Mouse (Mus musculus) layer of hippocampus, adult 9-10 months (tissue): ENCODE measurements around the gene Fxn.

ENCODE experiments used
- DNase-seq: peaks from one replicate; pipeline ENCODE4 v3.0.0; 2022; ENCODE audit warnings: low spot score

The Fxn gene

DNA sequence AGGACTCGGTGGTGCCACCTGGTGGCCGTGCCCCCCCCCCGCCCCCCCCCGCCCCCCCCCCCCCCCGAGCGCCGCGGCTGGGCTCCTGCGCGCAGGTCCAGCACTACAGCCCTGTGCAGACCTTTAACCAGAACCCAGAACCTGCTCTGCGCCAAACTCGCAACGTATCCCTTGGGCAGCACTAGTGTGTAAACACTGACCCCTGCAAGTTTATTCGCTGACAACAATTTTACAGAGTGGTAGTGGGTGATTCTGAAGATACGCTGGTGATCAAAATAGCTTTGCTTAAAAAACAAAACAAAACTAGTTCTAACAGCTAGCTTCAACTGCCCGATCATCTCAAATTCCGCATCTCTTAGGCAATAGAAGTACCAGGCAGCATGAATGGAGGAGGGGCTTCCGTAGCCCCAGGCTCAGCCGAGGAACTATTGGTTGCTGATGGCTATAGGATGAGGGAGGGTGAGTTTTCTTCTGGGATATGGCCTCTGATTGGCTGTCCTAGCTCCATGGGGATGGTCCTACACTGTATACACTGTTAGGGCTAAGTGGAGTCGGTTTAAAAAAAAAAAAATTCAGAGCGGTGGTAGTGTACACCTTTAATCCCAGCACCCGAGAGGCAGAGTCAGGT is at the start of gene Fxn:
Gene Fxn (minus strand): TSS at position 5 of the 628 bp plus-strand sequence.
- DNase-seq, result no peak

DNA sequence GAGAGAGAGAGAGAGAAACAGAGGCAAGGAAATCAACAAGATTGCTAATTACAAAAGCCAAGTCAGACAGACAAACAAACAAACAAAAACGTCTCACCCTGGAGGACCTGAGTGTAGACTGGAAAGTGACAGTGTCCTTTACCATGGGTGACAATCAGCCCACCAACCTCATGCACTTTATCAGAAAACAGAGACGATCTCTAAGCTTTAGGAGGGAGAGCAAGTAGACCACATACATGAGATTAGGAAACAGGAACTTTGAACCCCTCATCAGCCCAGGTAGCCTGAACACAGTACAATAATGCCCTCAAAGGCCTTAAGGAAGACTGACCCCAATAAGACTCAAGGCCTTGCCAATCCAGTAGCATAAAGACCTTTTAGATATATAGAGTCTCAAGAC is 47.5 kb upstream of the Fxn start:
- no peak for DNase-seq

DNA sequence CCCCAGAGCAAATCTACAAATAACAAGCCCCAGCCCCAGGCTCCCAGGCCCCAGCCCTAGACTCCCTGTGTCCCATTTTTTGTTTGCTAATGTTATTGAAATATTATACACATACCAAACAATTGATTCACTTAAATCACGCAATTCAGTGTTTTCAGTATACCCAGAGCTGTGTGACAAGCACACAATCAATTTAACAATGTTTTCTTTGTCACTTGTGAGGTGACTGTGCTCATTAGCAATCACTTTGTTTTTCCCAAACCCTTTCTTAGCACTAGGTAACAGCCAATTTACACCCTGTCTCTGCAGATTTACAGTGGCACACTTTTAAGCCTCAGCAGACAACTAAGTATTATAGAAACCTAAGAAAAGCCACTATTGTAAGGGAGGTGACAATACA is 46.6 kb upstream of the Fxn start:
- no peak for DNase-seq

DNA sequence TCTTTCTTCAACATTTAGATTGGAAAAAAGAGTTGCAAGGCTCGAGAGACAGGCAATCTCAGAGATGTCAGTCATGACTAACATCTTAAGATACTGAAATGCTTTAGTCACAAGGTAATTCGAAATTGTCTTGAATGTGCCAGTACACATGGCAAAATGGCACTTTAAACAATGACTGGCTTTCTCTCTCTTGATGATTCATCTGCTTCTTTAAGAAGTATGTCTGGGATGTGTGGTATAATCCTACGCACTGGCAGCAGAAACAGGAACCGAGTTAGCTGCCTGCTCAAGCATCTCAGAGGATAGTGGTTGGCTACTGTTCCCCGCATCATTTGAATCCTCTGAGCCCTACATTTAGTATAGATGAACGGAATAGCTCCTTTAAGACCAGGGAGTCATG is 45.3 kb upstream of the Fxn start:
- DNase-seq, result no peak

DNA sequence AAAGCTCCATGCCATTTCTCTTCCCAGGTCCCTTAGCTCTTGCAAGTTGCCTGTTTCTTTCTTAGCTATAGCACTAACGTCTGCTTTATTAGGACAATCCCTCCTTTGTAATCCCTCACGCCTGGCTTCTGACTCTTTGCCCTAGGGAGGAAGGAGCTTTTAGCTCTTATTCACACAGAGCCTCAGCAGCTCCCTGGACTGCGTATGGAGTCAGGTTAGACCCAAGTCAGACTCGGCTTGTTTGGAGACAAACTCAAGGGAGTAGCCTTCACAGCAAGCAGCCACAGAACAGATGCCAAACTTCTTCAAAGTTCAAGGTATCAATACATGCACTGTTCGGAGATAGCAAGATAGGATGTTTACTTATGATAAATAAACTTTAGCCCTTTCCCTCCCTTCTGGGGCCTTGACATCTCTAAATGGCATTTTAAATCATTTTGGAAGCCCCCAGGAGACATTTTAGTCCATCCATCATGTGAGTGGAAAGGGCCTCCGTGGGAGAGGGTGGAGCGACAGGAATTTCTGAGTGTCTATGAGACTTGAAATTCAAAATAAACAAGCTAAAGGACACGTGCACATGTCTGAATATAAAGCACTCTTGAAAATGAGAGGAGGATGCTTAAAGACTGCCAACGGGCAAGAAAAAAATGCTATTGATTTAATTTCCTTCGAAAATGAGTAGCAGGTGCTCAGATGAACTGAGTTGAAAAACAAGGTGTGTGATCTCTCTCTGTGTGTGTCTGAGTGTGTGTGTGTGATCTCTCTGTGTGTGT is 43.6 kb upstream of the Fxn start:
- DNase-seq, result no peak

DNA sequence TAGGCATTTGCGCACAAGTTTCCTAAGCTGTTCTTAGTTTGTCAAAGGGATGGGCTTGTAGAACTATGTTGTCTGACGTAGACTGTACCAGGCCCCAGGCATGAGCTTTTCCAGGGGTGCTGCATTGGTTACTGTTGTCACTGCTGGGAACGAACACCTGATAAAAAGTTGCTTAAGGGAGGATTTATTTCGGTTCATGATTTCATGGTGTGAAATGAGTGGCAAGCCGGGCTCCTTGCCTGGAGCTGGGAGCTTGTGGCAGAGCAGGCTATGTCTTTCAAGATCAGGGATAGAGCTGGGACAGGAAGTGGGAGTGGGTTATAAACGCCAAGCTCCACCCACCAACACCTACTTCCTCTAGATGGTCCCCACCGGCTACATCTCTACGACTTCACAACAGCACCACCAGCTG is 41.5 kb upstream of the Fxn start:
- DNase-seq, result no peak

DNA sequence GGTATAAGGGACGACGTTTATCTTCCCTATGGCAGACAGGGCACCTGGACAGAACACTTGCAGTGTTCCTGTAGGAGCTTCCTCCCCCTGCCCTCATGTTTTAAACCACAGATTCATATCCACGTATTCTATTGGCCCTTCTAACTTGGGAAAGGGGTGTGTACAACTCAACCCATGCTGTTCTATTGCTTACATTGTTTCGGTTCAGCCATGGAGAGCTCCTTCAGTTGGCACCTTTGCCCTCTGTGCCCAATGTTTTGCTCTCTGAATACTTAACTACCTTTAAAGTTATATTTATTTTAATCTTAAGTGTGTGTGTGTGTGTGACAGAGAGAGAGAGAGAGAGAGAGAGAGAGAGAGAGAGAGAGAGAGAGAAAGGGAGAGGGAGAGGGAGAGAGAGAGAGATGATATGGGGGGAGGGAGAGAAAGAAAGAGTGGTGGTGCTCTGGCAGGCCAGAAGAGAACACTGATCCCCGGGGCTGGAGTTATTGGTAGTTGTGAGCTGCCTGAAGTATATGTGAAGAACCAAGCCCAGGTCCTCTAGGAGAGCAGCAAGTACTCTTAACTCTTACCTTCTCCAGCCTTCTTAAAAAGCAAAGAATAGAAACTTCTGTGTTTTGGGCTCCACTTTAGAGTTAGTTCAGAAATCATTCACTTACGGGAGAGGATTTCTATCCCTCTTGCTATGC is 41.0 kb upstream of the Fxn start:
- no peak for DNase-seq

DNA sequence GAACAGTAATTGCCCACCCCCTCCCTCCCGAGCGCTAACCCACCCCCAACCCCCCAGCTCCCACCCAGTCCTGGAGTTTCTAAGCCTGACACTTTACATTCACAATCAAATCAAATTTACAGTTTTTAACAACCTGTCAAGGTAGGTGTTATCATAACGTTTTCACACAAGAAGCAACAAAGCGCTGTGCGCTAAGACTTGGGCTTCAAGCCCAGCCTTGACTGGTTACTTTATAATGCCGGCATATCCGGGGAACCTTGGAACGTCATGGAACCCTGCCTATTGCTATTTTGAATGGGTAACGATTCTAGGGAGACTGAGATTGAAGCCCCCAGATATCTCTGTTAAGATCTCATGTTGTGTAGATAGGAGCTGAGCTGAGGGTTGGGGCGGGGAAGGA is 37.8 kb upstream of the Fxn start:
- no peak for DNase-seq

DNA sequence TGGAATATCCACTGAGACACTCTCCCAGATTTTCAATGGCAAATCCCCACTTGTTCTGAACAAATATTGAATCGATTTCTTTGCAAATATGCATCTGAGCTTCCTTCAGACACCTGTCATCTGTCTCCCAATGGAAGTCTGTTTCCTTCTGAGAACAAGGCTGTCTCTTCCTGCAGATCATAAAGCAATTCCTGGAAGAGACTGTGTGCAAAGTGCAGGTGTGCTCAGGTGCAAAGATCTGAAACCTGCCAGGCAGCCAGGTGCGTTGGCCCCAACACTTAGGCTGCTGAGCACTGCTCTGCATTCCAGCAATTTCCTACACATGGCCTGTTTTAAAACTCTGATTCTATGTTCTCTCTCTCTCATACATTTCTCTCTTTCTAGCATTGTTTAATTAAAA is 37.3 kb upstream of the Fxn start:
- DNase-seq, result no peak

DNA sequence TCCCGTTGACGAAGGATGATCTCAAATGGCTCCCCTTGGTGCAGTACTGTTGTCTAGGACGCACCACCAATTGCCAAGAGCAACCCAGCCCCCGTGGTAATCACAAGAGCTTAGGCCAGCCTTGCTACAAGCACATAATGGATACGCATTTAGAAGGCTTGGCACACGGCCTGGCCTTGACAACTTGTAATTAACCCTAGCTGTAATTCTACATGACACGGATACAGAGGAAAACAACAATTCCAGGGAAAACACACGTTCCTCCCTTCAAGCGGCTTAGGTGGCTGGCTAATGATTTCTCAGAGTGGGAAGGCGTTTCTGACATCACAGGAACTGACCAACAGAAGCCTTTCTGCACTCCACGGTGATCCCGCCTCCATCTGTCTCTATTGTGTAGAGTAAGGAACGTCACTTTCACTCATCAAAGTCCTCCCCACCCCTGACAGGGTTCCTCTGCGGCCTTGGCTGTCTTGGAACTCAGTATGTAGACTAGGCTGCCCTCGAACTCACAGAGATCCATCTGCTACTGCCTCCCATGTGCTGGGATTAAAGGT is 36.7 kb upstream of the Fxn start:
- DNase-seq, result no peak

DNA sequence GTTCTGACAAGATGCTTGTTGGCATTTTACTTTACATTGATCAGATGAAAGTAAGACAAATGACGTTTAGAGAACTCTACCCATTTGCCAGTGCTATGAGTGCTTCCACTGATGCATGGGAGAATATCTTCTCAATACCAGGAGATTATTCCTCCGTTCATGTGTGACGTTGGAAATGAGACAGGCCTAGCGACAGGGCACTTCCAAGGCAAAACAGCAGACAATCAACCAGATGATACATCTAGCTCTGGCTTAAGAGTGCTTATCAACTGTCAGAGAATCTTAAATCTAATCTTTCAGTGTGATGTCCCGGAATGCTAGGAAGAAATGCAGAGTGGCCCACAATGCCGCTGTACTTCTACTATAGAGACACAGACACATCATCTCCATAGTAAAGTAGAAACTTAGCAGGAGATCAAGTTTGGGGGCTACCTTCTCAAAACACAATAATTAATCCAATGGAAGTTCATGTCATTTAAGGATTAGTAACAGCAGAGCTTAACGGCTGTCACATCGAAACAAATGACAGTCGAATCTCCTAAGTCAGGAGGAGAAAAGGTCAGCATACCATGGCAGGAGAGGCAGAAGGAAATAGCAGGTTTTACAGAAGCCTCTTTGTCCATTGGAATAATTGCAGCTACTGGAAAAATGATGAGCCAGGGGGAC is 35.8 kb upstream of the Fxn start:
- DNase-seq, result no peak

DNA sequence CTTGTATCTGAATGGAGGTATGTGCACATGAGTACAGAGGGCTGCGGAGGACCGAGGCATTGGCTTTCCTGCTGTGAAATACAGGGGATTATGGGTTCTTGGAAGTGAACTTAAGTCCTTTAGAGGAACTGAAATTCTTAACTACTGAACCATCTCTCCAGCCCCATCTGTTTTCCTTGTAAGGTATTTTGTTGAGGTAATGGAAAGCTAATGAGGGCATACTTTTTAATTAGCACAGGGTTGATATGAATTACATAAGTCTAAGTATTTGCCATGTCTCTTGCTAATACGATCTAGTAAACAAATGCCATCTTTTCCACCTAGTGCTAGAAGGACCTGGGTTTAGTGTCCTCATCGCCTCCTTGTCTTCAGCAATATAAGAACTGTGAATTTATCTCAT is 34.8 kb upstream of the Fxn start:
- DNase-seq, result no peak

DNA sequence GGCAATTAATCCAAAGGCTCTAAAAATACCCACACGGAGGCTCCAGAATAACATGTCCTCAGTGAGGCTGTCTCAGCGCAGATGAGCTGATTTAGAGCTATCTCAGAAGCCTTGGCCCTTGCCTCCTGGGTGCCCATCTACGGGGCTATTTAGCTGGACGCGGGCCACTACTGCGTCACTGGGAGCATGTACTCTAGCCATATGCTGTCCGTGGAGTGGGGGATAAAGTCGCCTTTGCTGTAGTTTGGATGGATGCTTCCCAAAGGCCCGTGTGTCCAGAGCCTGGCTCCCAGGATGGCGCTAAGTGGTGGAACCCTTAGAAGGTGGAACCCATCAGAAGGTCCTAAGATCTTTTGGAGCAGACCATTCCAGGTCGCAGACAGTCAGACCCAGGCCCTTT is 34.3 kb upstream of the Fxn start:
- DNase-seq, result no peak

DNA sequence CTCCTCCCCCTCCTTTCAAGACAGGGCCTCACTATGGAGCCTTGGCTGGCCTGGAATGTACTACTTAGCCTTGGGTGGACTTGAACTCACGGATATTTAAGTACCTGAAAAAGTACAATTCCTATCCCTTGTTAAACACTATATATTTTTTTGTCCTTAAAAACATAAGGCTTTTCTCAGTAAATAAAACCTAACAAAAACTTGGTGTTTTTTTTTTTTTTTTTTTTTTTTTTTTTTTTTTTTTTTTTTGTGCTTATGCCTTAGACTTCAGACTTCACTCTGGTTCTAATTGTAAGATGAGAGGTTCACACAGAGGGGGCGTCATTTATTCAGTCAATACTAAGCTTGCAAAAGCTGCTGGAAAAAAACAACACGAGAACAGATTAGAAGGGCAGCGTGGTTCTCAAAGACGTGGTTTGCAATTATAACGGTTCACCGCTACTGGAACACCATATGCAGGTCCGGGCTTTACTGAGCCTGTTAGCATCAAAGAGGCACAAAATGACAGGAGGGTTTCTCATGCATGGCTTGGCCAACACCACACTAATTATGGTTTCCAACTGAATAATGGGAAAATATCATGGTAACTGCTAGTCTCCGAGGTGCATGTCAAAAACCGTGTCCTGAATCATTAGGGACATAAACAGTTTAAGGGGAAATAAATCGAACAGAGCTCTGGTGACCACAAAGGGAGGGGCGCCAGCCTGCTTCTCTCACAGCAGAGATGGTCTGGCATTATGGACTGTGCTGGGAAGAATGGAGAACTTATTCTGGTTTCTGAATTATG is 32.3 kb upstream of the Fxn start:
- no peak for DNase-seq

DNA sequence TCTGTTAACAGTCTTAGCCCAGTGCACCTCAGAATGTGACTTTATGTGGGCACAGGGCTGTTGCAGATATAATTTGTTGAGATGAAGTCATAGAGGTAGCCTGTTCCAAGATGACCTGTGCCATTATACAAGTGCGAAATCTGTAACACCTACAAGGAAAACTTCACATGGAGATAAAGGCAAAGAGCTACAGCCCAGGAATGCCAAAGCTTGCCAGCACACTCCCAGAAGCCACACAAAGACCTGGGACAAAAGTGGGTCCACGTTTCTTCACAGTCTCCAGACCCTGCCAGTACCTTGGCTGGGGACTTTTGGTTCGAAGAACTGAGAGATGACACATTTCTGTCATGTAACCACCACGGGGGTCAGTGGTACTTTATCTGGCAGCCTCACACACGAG is 31.6 kb upstream of the Fxn start:
- no peak for DNase-seq

DNA sequence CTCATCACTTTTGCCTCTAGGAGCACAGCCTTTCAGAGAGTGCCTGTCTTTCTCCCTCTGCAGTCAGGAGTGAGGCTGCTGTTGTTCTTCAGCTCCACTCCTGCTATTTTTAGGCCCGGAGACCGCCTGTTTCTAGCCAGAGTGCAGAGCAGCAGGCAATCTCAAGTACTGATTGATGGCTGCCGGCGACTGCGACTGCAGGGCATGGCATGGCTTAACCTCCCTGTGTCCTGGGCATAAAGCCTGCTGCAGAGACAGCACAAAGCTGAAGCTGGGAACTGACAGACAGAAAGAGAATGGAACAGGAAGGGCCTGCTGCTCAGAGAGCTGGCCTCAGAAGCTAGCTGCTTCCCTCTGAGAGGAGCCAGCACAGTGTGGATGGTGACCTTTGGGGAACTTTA is 27.9 kb upstream of the Fxn start:
- no peak for DNase-seq

DNA sequence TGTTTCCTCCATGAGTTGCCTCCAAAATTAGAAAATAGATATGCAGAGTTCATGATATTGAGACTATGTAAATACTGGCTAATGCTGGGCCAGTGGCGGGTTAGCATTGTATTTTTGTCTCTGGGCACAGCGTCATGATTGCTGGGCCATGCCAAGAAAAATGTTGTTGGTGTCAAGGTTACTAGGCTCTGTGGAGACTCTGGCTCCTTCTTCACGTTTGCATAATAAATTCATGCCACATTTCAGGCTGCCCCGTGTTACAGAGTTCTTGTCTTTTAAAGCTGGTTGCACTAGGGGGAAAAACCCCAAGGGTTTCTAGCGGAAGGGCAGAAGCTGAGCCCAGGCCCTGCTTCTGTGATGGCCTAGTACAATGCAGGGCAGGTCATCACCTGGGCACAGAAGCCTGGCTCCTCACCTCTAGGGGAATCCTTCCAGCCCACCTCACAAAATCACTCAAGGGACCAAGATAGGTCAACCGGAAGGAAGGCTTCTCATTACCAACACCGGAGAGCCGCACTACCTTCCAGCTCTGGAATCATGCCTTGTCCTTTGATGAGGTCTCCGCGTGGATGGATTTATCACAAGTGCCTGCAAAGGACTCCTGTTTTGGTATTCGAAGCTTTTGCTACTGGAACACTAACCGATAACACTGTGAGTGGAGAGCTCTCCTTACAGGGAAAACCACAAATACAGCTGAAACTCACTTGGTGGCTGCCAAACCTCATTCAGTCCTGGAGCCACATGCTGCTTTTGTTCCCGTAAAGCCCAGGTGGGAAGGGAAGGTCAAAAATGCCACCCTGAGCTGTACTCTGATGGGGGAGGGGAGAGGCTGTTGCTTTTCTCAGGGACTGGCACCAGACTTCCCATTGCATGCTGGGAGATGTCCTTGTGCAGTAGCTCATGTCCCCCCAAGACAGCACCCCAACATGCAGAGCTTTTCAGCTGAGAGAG is 27.1 kb upstream of the Fxn start:
- DNase-seq, result no peak

DNA sequence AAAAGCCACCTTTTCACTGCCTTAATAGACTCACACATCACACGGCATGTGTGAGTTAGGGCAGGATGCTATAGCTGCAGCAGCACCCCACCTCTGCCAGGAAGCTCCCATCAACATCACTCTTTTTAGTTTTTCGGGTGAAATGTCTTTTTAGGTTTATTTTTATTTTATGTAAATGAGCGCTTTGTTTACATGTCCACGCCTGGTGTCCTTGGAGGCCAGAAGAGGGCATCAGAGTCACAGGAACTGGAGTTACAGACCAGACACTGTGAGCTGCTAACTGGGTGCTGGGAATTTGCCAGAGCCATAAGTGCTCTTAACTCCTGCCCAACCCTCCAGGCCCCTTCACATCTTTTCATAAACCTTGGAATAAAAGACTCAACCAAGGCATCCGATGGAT is 25.9 kb upstream of the Fxn start:
- no peak for DNase-seq

DNA sequence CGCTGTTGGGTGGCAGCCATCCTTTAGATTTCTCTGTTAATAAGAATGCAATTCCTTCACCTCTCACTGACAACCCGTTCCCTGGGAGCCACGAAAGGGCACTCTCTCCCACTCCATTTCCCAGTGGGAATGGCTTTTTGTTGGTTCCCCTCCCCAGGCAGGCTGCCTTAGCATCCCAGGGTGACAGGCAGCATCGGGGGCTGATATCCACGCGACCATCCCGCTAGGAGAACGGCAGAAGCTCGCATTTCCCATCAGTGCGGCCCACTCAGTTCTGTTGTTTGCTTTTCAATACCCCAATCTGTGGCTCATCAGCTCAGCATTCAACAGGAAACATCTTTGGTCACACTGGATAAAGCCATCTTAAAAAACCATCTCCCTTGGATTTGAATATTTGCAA is 21.8 kb upstream of the Fxn start:
- DNase-seq, result peak; percentile 33

DNA sequence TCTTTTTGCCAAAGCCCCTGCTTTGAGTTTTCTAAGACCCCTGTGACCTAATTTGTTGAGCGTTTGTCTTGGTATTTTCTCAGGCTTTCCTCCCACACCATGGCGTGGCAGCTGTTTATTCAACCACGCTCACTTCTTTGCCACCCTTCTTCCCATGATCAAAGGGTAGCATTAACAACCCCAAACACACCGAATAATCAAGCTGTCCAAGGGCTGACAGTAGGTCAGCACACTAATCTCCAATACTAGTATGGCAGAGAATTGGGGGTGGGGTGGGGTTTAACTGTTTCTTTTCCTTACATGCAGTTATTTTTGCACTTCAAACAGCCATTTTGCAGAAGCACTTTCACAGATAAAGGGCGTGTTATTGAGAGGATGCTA is 21.4 kb upstream of the Fxn start:
- DNase-seq, result no peak
